19 mouse cellular contexts compared by ENCODE assay signal in the genomic region with DNA sequence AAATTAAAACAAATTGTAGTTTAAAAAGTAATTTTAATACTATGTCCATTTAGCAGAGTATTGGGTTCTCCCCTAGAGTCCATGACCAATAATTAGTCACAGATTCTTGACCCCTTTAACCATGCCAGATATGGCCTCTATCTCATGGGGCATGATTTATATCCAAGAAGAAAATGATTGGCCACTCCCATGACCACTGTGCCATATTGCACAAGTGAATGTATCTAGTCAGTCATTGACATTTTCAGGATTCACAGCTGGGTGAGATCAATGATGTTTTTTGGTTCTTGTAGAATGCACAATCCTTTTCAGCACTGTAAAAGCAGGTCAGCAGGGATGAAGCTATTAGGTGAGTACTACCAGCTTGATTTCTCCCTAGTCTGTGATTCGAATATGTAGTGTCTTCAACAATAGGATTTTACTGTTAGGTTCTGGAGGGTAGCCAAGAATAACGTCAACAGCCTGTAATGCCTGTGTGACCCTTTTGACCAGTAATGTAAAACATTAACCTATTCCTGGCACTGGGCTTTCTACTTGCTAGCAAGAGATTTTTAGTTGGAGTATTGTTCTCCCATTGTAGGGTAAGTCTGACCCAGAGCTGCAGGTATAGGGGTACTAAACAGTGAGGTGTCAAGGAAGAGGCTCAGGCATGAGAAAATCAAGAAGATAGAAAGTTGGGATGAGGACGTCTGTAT. TPM values are rescaled to one million over a fixed set of nuclear protein-coding genes. Genes with fewer than 3 reads are reported as not detected.
"Had no signal": no experiment of that assay in that cellular context is flagged by ENCODE, and none has a peak within 500 bp of the region (broad histone marks: within the 10 kb centered on the region; RNA-seq: fewer than 3 reads in every experiment).

No protein-coding gene starts in this region.

- H3K36me3 ChIP-seq: hindbrain, embryonic 15.5 days; midbrain, embryonic 10.5 days; neural tube, embryonic 15.5 days had no signal

- H3K4me2 ChIP-seq: hindbrain, embryonic 15.5 days; neural tube, embryonic 15.5 days had no signal

- DNase-seq: lung, postnatal 36 days; midbrain, embryonic 14.5 days; right cerebral cortex, adult 18-20 months; right cerebral cortex, postnatal 25 days; thymus, postnatal 36 days had no signal

- H3K4me3 ChIP-seq: hindbrain, embryonic 15.5 days; midbrain, embryonic 10.5 days; myocyte; neural tube, embryonic 15.5 days had no signal

- H3K27ac ChIP-seq: hindbrain, embryonic 15.5 days; liver, embryonic 14.5 days; midbrain, embryonic 10.5 days; neural tube, embryonic 15.5 days had no signal

- H3K9ac ChIP-seq: hindbrain, embryonic 15.5 days; liver, embryonic 14.5 days; neural tube, embryonic 15.5 days had no signal

- H3K9me3 ChIP-seq: hindbrain, embryonic 15.5 days; midbrain, embryonic 10.5 days; neural tube, embryonic 15.5 days had no signal

- H3K27me3 ChIP-seq: hindbrain, embryonic 15.5 days; neural tube, embryonic 15.5 days had no signal

- H3K4me1 ChIP-seq: hindbrain, embryonic 15.5 days; midbrain, embryonic 10.5 days; neural tube, embryonic 15.5 days had no signal

- ATAC-seq: intestine, embryonic 16.5 days; lung, postnatal 0 days had no signal

RNA-seq across cellular contexts. Expression of gene Olfr1366, which starts 8.0 kb away (rescaled TPM):
- polyA plus RNA-seq: large intestine, adult 2 months; liver, embryonic 14.5 days; small intestine, adult 2 months; thymus, postnatal 0 days had no signal

RNA-seq across cellular contexts. Expression of gene Olfr1535, which starts 9.1 kb away (rescaled TPM):
- polyA plus RNA-seq: intestine, embryonic 16.5 days; large intestine, adult 2 months; liver, embryonic 14.5 days; lung, postnatal 0 days; midbrain, embryonic 10.5 days; myocyte; small intestine, adult 2 months; thymus, postnatal 0 days had no signal

RNA-seq across cellular contexts. Expression of gene Olfr1364, which starts 31.0 kb away (rescaled TPM):
- polyA plus RNA-seq: hindbrain, embryonic 11.5 days; hindbrain, embryonic 15.5 days; intestine, embryonic 16.5 days; large intestine, adult 2 months; limb, embryonic 11.5 days; liver, embryonic 14.5 days; lung, postnatal 0 days; midbrain, embryonic 10.5 days; midbrain, embryonic 14.5 days; myocyte; neural tube, embryonic 11.5 days; neural tube, embryonic 15.5 days; small intestine, adult 2 months; stomach, embryonic 16.5 days; thymus, postnatal 0 days had no signal
